Mouse (Mus musculus) CH12.LX (cell line): ENCODE data around the gene Lhpp. TPM values are rescaled to one million over a fixed set of nuclear protein-coding genes. Genes with fewer than 3 reads are reported as not detected.

Source experiments
- DNase-seq: peaks from one replicate; pipeline ENCODE4 v3.0.0-alpha.2; 2013; ENCODE audit errors: extremely low read depth
- H3K27ac ChIP-seq: 2 replicates; pipeline ENCODE4 v1.5.1; 2012; ENCODE audit warnings: low read depth, mild to moderate bottlenecking, control low read depth, moderate library complexity; ENCODE audit not compliant: insufficient read depth
- H3K27me3 ChIP-seq: replicated peaks from 2 replicates; pipeline ENCODE3; 2012; ENCODE audit warnings: inconsistent platforms
- H3K36me3 ChIP-seq, 2 experiments: replicated peaks in 1 of 2; 2 replicates each; pipeline versions ENCODE3 to v1.6.1; 2012; ENCODE audit warnings: inconsistent platforms in 1 of 2, low read length in 1 of 2, mild to moderate bottlenecking in 1 of 2, mixed read lengths in 1 of 2, moderate library complexity in 1 of 2; ENCODE audit not compliant: control insufficient read depth in 1 of 2, insufficient read depth in 1 of 2
- H3K4me1 ChIP-seq, 2 experiments: 2 replicates each; pipeline ENCODE4 v1.6.1; 2012; ENCODE audit warnings: inconsistent platforms in 1 of 2, moderate library complexity in 1 of 2; ENCODE audit not compliant: insufficient read depth in 2 of 2, control insufficient read depth in 1 of 2
- H3K4me2 ChIP-seq: 2 replicates; pipeline ENCODE4 v1.6.1; 2012; ENCODE audit warnings: low read depth, mild to moderate bottlenecking, control low read depth; ENCODE audit not compliant: poor library complexity, insufficient read depth, severe bottlenecking
- H3K4me3 ChIP-seq, 3 experiments: fragments of 150-350 bp in 1 of 3; sonication (generic) in 1 of 3; replicated peaks in 1 of 3; 2 replicates each; pipeline versions ENCODE3 to v1.5.1; 2011 to 2012; ENCODE audit warnings: low read depth in 2 of 3, low read length in 2 of 3, mild to moderate bottlenecking in 2 of 3, moderate library complexity in 2 of 3, control low read depth in 1 of 3, improper control_type of control experiment in 1 of 3, inconsistent platforms in 1 of 3, mixed read lengths in 1 of 3; ENCODE audit not compliant: poor library complexity in 1 of 3
- H3K79me2 ChIP-seq: replicated peaks from 2 replicates; pipeline ENCODE4 v1.6.1; 2012; ENCODE audit warnings: mild to moderate bottlenecking, moderate library complexity; ENCODE audit not compliant: control insufficient read depth, poor library complexity, insufficient read depth, severe bottlenecking; ENCODE audit errors: extremely low read depth
- H3K9ac ChIP-seq: 2 replicates; pipeline ENCODE4 v1.6.1; 2012; ENCODE audit warnings: low read depth, mild to moderate bottlenecking, control low read depth, moderate library complexity; ENCODE audit not compliant: insufficient read depth
- H3K9me3 ChIP-seq: replicated peaks from 2 replicates; pipeline ENCODE3; 2012; ENCODE audit warnings: low read length, inconsistent platforms, mixed read lengths
- CHD2 ChIP-seq: IDR thresholded peaks from 2 replicates; pipeline ENCODE4 v1.6.1; 2011; ENCODE audit warnings: low read length, improper control_type of control experiment
- EP300 ChIP-seq: IDR thresholded peaks from 2 replicates; pipeline ENCODE4 v1.6.1; 2011; ENCODE audit warnings: low read length, improper control_type of control experiment
- ETS1 ChIP-seq: conservative IDR thresholded peaks from 2 replicates; pipeline ENCODE4 v1.6.1; 2012; ENCODE audit warnings: low read depth, mild to moderate bottlenecking, inconsistent platforms, low read length, improper control_type of control experiment, moderate library complexity
- IRF4 ChIP-seq: IDR thresholded peaks from 2 replicates; pipeline ENCODE4 v1.6.1; 2014; ENCODE audit warnings: low read depth, mild to moderate bottlenecking, inconsistent platforms, low read length, improper control_type of control experiment
- JUND ChIP-seq: conservative IDR thresholded peaks from 2 replicates; pipeline ENCODE4 v1.6.1; 2011; ENCODE audit warnings: low read depth, low read length, improper control_type of control experiment
- MAFK ChIP-seq: IDR thresholded peaks from 2 replicates; pipeline ENCODE4 v1.6.1; 2011; ENCODE audit warnings: low read length, improper control_type of control experiment; ENCODE audit not compliant: insufficient replicate concordance
- MAZ ChIP-seq: IDR thresholded peaks from 2 replicates; pipeline ENCODE4 v1.6.1; 2012; ENCODE audit warnings: low read depth, mild to moderate bottlenecking, inconsistent platforms, low read length, improper control_type of control experiment, moderate library complexity
- MEF2A ChIP-seq: IDR thresholded peaks from 2 replicates; pipeline ENCODE4 v1.6.1; 2014; ENCODE audit warnings: low read depth, mild to moderate bottlenecking, inconsistent platforms, low read length, improper control_type of control experiment, borderline replicate concordance
- MXI1 ChIP-seq: IDR thresholded peaks from 2 replicates; pipeline ENCODE4 v1.6.1; 2011; ENCODE audit warnings: mild to moderate bottlenecking, low read depth, low read length, improper control_type of control experiment
- MYC ChIP-seq: IDR thresholded peaks from 2 replicates; pipeline ENCODE4 v1.6.1; 2011; ENCODE audit warnings: low read depth, mild to moderate bottlenecking, improper control_type of control experiment, low read length
- NELFE ChIP-seq: IDR thresholded peaks from 2 replicates; pipeline ENCODE4 v1.6.1; 2011; ENCODE audit warnings: low read depth, low read length, improper control_type of control experiment
- NRF1 ChIP-seq: IDR thresholded peaks from 2 replicates; pipeline ENCODE4 v1.6.1; 2014; ENCODE audit warnings: low read depth, mild to moderate bottlenecking, inconsistent platforms, low read length, improper control_type of control experiment, moderate library complexity
- PAX5 ChIP-seq: IDR thresholded peaks from 2 replicates; pipeline ENCODE4 v1.6.1; 2012; ENCODE audit warnings: low read length, inconsistent platforms, mixed read lengths
- POLR2A ChIP-seq: IDR thresholded peaks from 2 replicates; pipeline ENCODE4 v1.6.1; 2011; ENCODE audit warnings: low read depth, mild to moderate bottlenecking, improper control_type of control experiment, low read length
- POLR2AphosphoS2 ChIP-seq: IDR thresholded peaks from 2 replicates; pipeline ENCODE4 v1.6.1; 2011; ENCODE audit warnings: low read depth, low read length, improper control_type of control experiment
- RCOR1 ChIP-seq: conservative IDR thresholded peaks from 2 replicates; pipeline ENCODE4 v1.6.1; 2012; ENCODE audit warnings: low read depth, mild to moderate bottlenecking, inconsistent platforms, low read length, improper control_type of control experiment
- SIN3A ChIP-seq: IDR thresholded peaks from 2 replicates; pipeline ENCODE4 v1.6.1; 2012; ENCODE audit warnings: low read length, improper control_type of control experiment, inconsistent platforms
- SMC3 ChIP-seq: IDR thresholded peaks from 2 replicates; pipeline ENCODE4 v1.6.1; 2011; ENCODE audit warnings: low read depth, low read length, improper control_type of control experiment
- TBP ChIP-seq: conservative IDR thresholded peaks from 2 replicates; pipeline ENCODE4 v1.6.1; 2011; ENCODE audit warnings: low read depth, low read length, improper control_type of control experiment
- TCF12 ChIP-seq: IDR thresholded peaks from 2 replicates; pipeline ENCODE4 v1.6.1; 2014; ENCODE audit warnings: low read depth, mild to moderate bottlenecking, inconsistent platforms, low read length, improper control_type of control experiment
- UBTF ChIP-seq: IDR thresholded peaks from 2 replicates; pipeline ENCODE4 v1.6.1; 2012; ENCODE audit warnings: low read depth, mild to moderate bottlenecking, inconsistent platforms, low read length, improper control_type of control experiment, moderate library complexity
- USF1 ChIP-seq: IDR thresholded peaks from 2 replicates; pipeline ENCODE4 v1.6.1; 2014; ENCODE audit warnings: low read depth, mild to moderate bottlenecking, inconsistent platforms, low read length, improper control_type of control experiment
- ZKSCAN1 ChIP-seq: IDR thresholded peaks from 2 replicates; pipeline ENCODE4 v1.6.1; 2012; ENCODE audit warnings: low read depth, inconsistent platforms, low read length, improper control_type of control experiment, borderline replicate concordance
- dilution Hi-C: fragments of 300-500 bp; cut with MboI; formaldehyde crosslinking; loops from 2 replicates; pipeline ENCODE4 v1.14.3; 2020; ENCODE audit warnings: low sequenced_read_pairs; ENCODE audit not compliant: extremely low pct_unique_long_range_greater_than_20kb, extremely low pct_ligation_motif_present
- in situ Hi-C: fragments of 300-500 bp; cut with MboI; formaldehyde crosslinking; loops from 3 replicates; pipeline ENCODE4 v1.14.3; 2019; ENCODE audit warnings: low sequenced_read_pairs, low pct_ligation_motif_present, low pct_unique_long_range_greater_than_20kb, mixed read lengths
- polyA plus RNA-seq: library from polyadenylated mRNA; unstranded; fragments of >175 nt; gene quantifications from 2 replicates; pipeline ENCODE4 v1.2.1, GENCODE M21; 2012; ENCODE audit warnings: low read depth; ENCODE audit not compliant: insufficient read length
- total RNA-seq, 2 experiments: library from RNA; depleted of rRNA; stranded (reverse); fragments of 300-350 nt in 1 of 2; fragments of >200 nt in 1 of 2; gene quantifications; 2 replicates each; pipeline ENCODE4 v1.2.3; 2012 to 2014

Gene Lhpp
- total and polyA plus RNA-seq, 3 experiments, result 7.8 to 15.4 (median 14.6) TPM

DNA sequence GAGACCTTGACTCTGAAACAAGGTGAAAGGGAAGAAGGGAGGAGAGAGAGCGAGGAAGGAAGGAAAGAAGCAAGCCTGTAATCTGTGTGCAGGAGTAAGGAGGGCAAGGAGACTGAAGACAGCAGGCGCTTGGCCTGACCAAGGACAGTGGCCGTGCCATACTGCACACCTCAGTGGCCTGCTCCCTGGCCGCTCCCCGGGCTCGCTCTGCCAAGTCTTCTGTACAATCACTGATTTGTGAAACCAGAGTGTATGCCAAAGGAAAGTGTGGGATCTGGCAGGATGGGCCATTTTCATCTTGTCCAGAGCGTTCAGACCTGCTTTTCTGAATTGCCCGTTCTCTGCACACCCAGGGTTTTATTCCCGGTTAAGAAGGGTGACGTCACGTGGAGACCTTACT lies 70.9 kb downstream of the Lhpp start:
- in situ Hi-C loops, result no loop called here
- TF ChIP-seq TBP (no peak), POLR2A (no peak), MAFK (no peak), JUND (no peak), EP300 (no peak), MXI1 (no peak)
- dilution Hi-C loops, result no loop called here
- Histone ChIP-seq H3K4me3 (no peak overlapping the region), H3K4me2 (no peak overlapping the region), H3K4me1 (peaks cover 6 to 37% of the 10 kb centered on the region in 2 experiments), H3K79me2 (no peaks in the 10 kb centered on the region), H3K27ac (no peak overlapping the region), H3K27me3 (no peaks in the 10 kb centered on the region), H3K9ac (no peak overlapping the region), H3K9me3 (no peaks in the 10 kb centered on the region), H3K36me3 (peaks cover 0 to 6% of the 10 kb centered on the region in 2 experiments)
- DNase-seq, result no peak

- in situ Hi-C loops (no loop called here), dilution Hi-C loops (no loop called here)
- TF ChIP-seq IRF4 (no peak), TCF12 (no peak), NELFE (no peak), SMC3 (no peak), MAFK (no peak), MEF2A (no peak), RCOR1 (no peak), MXI1 (no peak), UBTF (no peak), CHD2 (no peak), MYC (no peak)
- Histone ChIP-seq H3K27ac (no peak overlapping the region), H3K4me2 (no peak overlapping the region), H3K9me3 (no peaks in the 10 kb centered on the region), H3K9ac (no peak overlapping the region), H3K4me3 (no peak overlapping the region), H3K27me3 (no peaks in the 10 kb centered on the region), H3K36me3 (peaks cover 0 to 6% of the 10 kb centered on the region in 2 experiments), H3K79me2 (no peaks in the 10 kb centered on the region), H3K4me1 (peaks cover 9 to 42% of the 10 kb centered on the region in 2 experiments)
- DNase-seq, result no peak
These were observed 71.4 kb downstream of the Lhpp start for GRCm38 (mm10) chr7:132681831-132682230.

GRCm38 (mm10) chr7:132682336-132682735 lies 71.9 kb downstream of the Lhpp start:
- dilution Hi-C loops (no loop called here), in situ Hi-C loops (no loop called here)
- H3K79me2 ChIP-seq, result no peaks in the 10 kb centered on the region
- H3K9ac ChIP-seq, result no peak overlapping the region
- no peak overlapping the region for H3K27ac ChIP-seq
- H3K36me3 ChIP-seq, result peaks cover 0 to 6% of the 10 kb centered on the region in 2 experiments
- no peaks in the 10 kb centered on the region for H3K9me3 ChIP-seq
- H3K4me1 ChIP-seq, result peaks cover 10 to 47% of the 10 kb centered on the region in 2 experiments
- H3K4me2 ChIP-seq, result no peak overlapping the region
- DNase-seq, result no peak
- no peak overlapping the region for H3K4me3 ChIP-seq
- no peaks in the 10 kb centered on the region for H3K27me3 ChIP-seq
- TF ChIP-seq SMC3 (no peak), PAX5 (no peak), NRF1 (no peak), ETS1 (no peak), MAZ (no peak), JUND (no peak), IRF4 (no peak), ZKSCAN1 (no peak), SIN3A (no peak), MAFK (no peak), POLR2AphosphoS2 (no peak), USF1 (no peak), UBTF (no peak)
